Mouse (Mus musculus) ES-Bruce4 (cell line): ENCODE results near the gene Sdhaf4.

Experiments
- CTCF ChIP-seq: IDR thresholded peaks from one replicate; pipeline ENCODE4 v1.8.1; 2011; ENCODE audit warnings: low read depth, low read length
- POLR2A ChIP-seq: IDR thresholded peaks from one replicate; pipeline ENCODE4 v1.8.1; 2011; ENCODE audit warnings: low read length; ENCODE audit not compliant: insufficient read depth

- no peak for TF ChIP-seq POLR2A
- no peak for TF ChIP-seq CTCF
Observed at GRCm38 (mm10) chr1:24043007-24043406, 37.6 kb upstream of the Sdhaf4 start.
